Mouse (Mus musculus) cerebellum, adult 2 months (tissue): ENCODE measurements around the gene Rerg.

Experiments used
- CTCF ChIP-seq: fragments of 200-500 bp; IDR thresholded peaks from 2 replicates; pipeline ENCODE4 v1.5.1; 2011; ENCODE audit warnings: low read depth, mild to moderate bottlenecking, control low read depth, low read length, moderate library complexity, borderline replicate concordance; ENCODE audit not compliant: insufficient read depth
- POLR2A ChIP-seq: fragments of 200-500 bp; IDR thresholded peaks from 2 replicates; pipeline ENCODE4 v1.6.1; 2011; ENCODE audit warnings: low read length, control low read depth, borderline replicate concordance; ENCODE audit not compliant: insufficient read depth

- TF ChIP-seq POLR2A (no peak), CTCF (no peak)
Measured at GRCm38 (mm10) chr6:137201578-137201977, 31.3 kb upstream of the Rerg start.
